Mouse (Mus musculus): ENCODE measurements at regions not wholly inside any gene's neighbourhood (a gene's known extent, or its start where the extent isn't known, plus 50 kb on each side); places are given as distances from the start of the nearest gene placed in this dataset.

DNA sequence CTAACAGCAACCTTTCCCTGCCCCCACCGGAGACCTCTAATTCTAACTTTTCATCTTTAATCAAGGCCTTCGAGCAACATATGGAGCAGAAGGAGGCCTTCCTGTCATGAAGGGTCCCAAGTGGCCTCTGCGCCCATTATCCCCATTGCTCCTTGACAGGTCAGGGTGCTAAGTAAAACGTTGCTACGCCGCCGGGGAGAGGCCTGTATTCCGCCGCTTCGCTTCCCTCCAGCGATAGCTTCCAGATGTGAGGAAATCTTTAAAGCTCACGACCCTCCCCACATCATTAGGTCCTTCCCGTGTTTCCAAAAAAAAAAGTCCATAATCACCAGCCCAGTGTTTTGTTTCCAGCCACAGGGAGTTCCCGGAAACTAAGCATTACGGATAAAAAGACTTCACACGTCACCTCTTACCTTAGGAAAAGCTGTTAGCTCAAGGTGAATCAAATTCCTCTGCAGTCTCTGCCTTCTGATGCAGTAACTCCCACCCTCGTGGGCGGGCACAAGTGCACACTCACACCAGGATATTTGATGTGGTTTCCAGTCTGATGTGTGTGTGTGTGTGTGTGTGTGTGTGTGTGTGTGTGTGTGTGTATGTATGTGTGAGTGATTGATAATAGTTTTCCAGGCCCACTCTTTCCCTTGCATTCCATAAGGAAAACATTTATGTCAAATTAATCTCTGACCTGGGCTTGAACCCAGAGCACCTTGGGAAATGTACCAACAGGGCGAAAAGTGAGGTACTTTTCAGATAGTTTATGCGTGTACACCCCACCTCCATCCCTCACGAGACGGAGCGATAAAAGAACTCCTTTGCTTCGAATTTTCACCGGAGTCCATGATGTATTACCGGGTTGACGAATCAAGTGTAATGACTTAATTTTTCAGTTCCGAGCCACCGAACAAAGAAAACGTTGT lies 107.5 kb downstream of the Gm45692 start:
- intact Hi-C loops (cut with DNase I): no loop called here

DNA sequence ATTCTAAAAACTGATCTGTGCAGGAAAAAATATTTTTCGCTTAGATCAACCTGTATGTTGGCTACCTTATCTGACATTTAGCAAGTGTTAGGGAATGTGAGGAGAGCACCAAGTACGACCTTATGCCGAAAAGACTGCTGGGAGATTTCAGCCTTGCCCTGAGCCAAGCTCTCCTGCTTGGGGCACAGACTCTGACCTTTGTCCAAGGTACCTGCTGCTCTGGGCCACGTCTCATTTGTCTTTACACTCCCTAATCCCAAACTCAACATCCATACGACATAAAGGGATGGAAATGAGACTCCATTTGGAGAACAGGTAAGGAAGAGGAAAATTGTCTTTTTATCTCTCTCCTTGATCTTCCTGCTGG lies 108.2 kb downstream of the Gm45692 start:
- intact Hi-C loops (cut with DNase I): no loop called here

DNA sequence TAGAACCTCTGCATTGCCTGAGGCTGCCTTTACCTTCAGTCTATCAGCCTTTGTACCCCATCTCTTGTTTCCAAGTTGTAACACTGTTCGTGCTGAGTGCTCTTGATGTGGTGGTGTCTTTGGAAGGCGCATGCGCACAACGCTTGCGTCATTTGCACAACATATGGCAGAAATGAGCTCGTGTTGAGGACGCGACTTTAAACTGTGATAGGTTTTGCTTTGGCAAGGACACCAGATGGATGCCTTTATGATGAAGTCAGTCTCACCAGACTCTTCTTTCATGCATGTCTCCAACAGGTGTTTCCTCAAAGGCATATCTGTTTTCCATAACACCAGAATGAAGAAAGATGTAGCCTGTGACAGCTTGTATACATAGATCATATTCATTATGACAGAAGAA lies 110.2 kb downstream of the Gm45692 start:
- intact Hi-C loops (cut with DNase I): no loop called here

DNA sequence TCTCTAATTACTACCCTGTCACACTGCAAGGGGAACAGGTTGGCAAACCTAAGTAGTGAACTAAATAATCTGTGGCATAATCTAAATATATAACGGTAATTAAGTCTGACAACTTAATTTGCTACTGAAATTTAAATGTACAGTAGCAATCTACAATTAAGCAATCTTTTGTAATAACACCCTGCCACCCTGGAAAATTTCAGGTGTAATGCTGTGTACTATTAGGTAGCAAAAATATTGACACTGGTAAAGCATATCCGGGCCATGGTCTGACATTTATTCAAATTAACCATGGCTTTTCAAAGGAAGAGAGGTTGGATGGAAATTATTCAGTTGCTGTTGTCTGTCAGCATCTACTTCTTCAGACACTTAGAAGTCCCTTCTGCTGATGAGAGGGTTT lies 119.7 kb downstream of the Gm45692 start:
- intact Hi-C loops (cut with DNase I): no loop called here

GRCm38 (mm10) chr8:26239604-26240003 lies 120.3 kb downstream of the Gm45692 start:
- intact Hi-C loops (cut with DNase I): no loop called here

DNA sequence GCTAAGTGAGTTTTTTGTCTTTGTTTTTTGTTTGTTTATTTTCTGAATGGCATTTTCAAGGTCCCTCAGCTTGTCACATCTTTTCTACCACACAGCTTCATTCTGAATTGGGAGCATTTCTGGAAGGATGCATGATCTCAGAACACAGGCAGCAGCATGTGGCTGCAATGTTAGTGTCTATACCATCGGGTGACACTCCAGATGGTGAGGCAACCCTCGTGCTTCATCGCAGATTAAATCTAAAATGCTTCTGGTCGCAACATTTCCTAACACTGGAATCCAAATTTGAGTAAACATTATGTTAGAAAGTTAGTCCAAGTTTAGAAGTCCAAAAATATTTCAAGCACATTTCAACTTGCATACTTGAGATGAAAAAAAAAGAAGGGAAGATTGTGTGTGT lies 124.4 kb downstream of the Gm45692 start:
- intact Hi-C loops (cut with DNase I): no loop called here

- intact Hi-C loops (cut with DNase I): no loop called here
These were observed 125.0 kb downstream of the Gm45692 start for GRCm38 (mm10) chr8:26244308-26244707.

GRCm38 (mm10) chr8:26255191-26255669 lies 135.9 kb downstream of the Gm45692 start:
- intact Hi-C loops (cut with DNase I): no loop called here

GRCm38 (mm10) chr8:26260294-26260693 lies 141.0 kb downstream of the Gm45692 start:
- intact Hi-C loops (cut with DNase I): no loop called here

DNA sequence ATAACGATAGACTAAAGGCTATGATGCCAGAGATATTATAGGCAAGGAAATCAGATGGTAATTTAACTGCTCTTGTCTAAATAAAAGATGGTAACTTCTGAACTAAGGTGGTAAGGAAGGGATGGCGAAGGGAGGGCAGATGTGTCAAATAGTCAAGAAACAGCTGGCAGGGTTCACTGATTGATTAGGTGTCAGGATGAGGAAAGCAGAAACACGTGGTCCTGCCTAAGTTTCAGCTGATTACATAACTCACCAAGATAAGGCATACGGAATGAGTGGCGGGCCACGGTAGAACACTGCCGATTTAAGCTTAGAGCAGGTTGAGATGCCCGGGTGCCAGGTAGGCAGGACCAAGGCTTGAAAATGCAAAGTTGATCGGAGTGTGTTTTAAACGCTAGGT lies 143.2 kb downstream of the Gm45692 start:
- intact Hi-C loops (cut with DNase I): no loop called here

- intact Hi-C loops (cut with DNase I): no loop called here
These were observed 145.6 kb downstream of the Gm45692 start for GRCm38 (mm10) chr8:26264869-26265321.

DNA sequence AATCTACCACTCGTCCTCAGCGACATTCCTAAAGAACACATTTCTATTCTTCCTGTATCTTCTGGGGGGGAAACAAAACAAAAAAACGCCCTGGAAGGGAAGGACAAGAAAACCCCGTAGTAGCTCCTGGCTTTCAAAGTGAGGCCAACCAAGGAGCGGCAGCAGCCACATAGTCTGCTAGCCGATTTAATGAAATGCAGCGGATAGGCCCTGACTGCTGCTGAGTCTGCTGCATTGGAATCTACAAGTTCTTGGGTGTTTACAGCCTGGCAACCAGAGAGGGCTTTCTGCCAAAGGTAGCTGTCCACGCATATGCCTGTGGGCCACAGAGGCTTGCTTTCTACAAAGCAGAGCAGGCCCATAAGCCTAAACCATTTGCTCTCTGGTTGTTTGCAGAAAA lies 146.0 kb downstream of the Gm45692 start:
- intact Hi-C loops (cut with DNase I): no loop called here

GRCm38 (mm10) chr8:26266384-26266783 lies 147.1 kb downstream of the Gm45692 start:
- intact Hi-C loops (cut with DNase I): no loop called here

GRCm38 (mm10) chr8:26267569-26267968 lies 148.2 kb downstream of the Gm45692 start:
- intact Hi-C loops (cut with DNase I): no loop called here

DNA sequence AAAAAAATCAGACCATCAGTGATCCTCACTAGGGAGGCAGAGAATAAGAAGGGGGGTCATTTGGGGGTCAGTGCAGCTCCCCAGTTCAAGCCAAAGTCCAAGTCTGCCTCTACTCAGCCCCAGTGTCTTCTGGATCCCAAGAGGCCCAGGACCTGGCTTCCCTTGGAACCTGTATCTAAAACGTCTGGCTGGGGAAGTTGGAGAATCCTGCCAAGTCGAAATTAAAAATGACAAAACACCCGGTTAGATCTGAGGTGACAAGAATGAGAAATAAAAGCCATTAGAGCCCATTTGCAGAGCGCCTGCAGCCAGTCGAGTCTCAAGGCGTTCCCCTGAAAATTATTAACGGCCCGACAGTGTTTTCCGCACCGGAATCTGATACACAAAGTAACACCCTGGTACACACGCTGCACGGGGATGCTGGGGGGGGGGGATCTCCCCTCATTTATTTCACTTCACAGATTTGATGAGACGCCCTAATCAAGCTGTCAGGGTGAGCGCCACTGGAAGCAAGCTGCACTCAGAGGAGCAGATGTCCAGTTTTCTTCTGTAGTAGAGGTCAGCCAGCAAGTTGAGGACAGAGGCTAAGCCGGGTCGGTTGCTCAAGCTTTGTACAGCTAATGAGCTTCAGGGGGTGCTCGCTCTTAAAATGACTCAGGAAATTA lies 149.5 kb downstream of the Gm45692 start:
- intact Hi-C loops (cut with DNase I): no loop called here

DNA sequence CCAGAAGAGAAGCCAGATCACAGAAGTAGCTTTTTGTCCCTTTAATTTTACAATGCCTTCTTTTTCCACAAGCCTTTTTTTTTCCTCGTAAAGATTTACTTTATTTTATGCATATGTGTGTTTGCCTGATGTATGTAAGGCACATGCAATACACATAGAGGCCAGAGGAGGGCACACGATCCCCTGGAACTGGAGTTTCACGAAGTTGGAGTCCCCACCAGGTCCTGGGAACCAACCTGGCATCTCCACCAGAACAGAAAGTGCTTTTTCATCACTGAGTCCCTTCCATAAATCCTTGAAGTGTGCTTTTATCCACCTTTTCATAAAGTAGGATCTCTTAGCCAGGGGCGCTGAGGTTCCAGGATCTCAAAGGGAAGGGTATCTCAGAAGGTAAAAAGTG lies 152.8 kb downstream of the Gm45692 start:
- intact Hi-C loops (cut with DNase I): no loop called here

- intact Hi-C loops (cut with DNase I): no loop called here
These were observed 153.5 kb downstream of the Gm45692 start for GRCm38 (mm10) chr8:26272675-26273414.

DNA sequence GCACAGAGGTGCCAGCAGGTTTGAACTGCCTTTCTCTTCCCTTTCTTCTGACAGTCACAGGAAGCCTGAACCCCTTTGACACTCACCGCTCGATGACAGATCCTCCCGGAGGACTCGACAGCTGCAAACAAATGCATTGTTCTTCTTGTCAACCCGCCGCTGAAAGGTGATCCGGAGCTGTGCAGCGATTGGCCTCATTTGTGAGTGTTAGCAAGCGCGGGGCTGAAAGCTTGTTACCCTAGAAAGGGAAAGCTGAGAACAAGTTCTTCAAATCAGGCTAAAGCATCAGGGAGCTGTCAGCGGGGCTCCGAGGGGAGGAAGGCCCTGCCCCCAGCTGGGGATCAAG lies 154.1 kb downstream of the Gm45692 start:
- intact Hi-C loops (cut with DNase I): no loop called here

DNA sequence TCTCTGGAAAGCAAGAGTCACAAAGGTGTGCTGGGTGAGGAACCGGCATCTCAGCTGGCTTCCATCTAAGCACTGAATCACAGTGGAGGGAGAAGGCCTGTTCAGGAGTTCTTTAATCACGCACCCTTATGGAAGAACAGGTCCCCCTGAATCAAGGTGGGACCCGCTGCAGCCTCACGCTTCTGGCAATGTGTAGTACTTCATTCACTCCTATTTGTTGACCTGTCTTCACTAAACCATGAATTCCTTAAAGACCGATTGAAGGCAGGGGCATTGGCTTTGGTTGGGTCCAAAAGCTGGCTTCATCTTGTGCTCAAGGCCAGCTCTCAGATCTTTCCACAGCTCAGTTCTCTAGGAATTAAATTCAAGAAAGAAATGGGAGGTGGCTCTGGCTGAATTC lies 154.5 kb downstream of the Gm45692 start:
- intact Hi-C loops (cut with DNase I): no loop called here

GRCm38 (mm10) chr8:26274481-26274880 lies 155.1 kb downstream of the Gm45692 start:
- intact Hi-C loops (cut with DNase I): no loop called here

DNA sequence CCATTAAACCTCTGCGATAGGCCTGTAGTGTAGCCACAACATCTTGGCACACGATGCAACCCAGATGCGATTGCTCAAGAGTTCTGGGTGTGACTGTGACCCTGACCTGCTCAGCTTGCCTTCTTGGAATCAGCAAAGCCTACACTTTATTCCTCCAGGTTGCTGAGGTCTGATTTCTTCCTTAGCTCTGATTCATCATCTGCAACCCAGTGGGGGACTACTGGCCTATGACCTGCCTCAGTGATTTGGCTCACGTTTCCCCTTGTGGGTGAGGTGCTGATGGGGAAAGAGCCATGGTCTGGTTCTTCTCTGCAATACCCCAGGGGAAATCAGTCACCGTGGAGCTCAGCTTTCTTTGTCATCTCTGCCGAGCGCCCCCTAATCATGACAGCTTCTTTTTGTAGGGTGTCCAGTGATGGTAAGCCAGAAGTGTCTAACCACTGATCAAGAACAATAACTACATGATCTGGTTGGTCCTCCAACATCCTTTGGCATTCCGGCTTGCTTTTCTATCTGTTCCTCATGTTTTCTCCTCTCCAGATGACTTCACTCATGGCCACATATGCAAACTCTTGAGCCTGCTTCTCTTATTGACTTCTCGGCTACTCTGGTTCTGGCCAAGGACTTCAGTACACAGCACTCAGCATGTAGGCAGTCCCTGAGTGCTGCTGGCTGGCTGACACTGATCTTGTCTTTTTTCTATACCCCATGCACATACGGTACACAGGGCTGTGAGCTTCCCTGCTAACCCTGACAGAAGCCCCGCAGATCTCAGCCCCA lies 163.0 kb downstream of the Gm45692 start:
- intact Hi-C loops (cut with DNase I): no loop called here

Measured in adrenal gland (tissue).